Mouse (Mus musculus) intestine, embryonic 15.5 days (tissue): ENCODE measurements around the gene Vps25. TPM values are rescaled to one million over a fixed set of nuclear protein-coding genes. Genes with fewer than 3 reads are reported as not detected.

ENCODE experiments used
- ATAC-seq: fragments of 200-750 bp; cut with Nextera tagmentation; 2 replicates; pipeline ENCODE4 v1.8.0; 2017; ENCODE audit warnings: moderate TSS enrichment, moderate library complexity
- H3K27ac ChIP-seq: fragments of 300-500 bp; sonication (generic); 2 replicates; pipeline ENCODE4 v1.5.1; 2015; ENCODE audit warnings: mild to moderate bottlenecking, inconsistent platforms
- H3K27me3 ChIP-seq: fragments of 300-500 bp; sonication (generic); replicated peaks from 2 replicates; pipeline ENCODE4 v1.6.1; 2015; ENCODE audit warnings: inconsistent platforms
- H3K36me3 ChIP-seq: fragments of 300-500 bp; sonication (generic); 2 replicates; pipeline ENCODE4 v1.6.1; 2015; ENCODE audit warnings: inconsistent platforms
- H3K4me1 ChIP-seq: fragments of 300-500 bp; sonication (generic); replicated peaks from 2 replicates; pipeline ENCODE4 v1.6.1; 2015; ENCODE audit warnings: inconsistent platforms
- H3K4me2 ChIP-seq: fragments of 300-500 bp; sonication (generic); replicated peaks from 2 replicates; pipeline ENCODE4 v1.6.1; 2015; ENCODE audit warnings: mild to moderate bottlenecking, inconsistent platforms
- H3K4me3 ChIP-seq: fragments of 300-500 bp; sonication (generic); replicated peaks from 2 replicates; pipeline ENCODE4 v1.5.1; 2015; ENCODE audit warnings: inconsistent platforms
- H3K9ac ChIP-seq: fragments of 300-500 bp; sonication (generic); 2 replicates; pipeline ENCODE4 v1.6.1; 2015; ENCODE audit warnings: inconsistent platforms
- H3K9me3 ChIP-seq: fragments of 300-500 bp; sonication (generic); 2 replicates; pipeline ENCODE4 v1.6.1; 2016; ENCODE audit warnings: inconsistent platforms
- WGBS: fragments of 180-500 bp; shearing (Covaris S2); methylation state at CpG from one replicate; pipeline ENCODE4 v1.1.7; 2015; 5-methylcytosine and 5-hydroxymethylcytosine counted together
- polyA plus RNA-seq: library from polyadenylated mRNA; unstranded; fragments of >200 nt; fragmentation: Nextera tagmentation; extraction: Ambion mirVana; gene quantifications from 2 replicates; pipeline ENCODE4 v1.2.1, GENCODE M21; 2015

Gene Vps25
- polyA plus RNA-seq, 1 experiment from 2014 or later = 135 TPM

GRCm38 (mm10) chr11:101263989-101264280 lies 10.4 kb downstream of the Vps25 start:
- H3K4me2 ChIP-seq = no peak overlapping the region
- WGBS = 51% methylated on average over 3 of the region's 3 CpGs
- no peaks in the 10 kb centered on the region for H3K36me3 ChIP-seq
- H3K4me1 ChIP-seq = peaks cover 38% of the 10 kb centered on the region
- no peaks in the 10 kb centered on the region for H3K9me3 ChIP-seq
- no peak overlapping the region for H3K9ac ChIP-seq
- no peak for ATAC-seq
- H3K4me3 ChIP-seq = no peak overlapping the region
- H3K27me3 ChIP-seq = peaks cover 7% of the 10 kb centered on the region; the same call in 1 of the 2 replicates
- H3K27ac ChIP-seq = no peak overlapping the region

GRCm38 (mm10) chr11:101264954-101265471 lies 11.5 kb downstream of the Vps25 start:
- Histone ChIP-seq H3K27ac (no peak overlapping the region), H3K9ac (0 out of 2 replicates have a peak overlapping the region, but pooled peaks have one; percentile 23), H3K4me3 (peak overlapping the region; percentile 12), H3K36me3 (no peaks in the 10 kb centered on the region), H3K27me3 (peaks cover 7% of the 10 kb centered on the region; the same call in 1 of the 2 replicates), H3K4me2 (peak overlapping the region; percentile 52), H3K4me1 (peaks cover 28% of the 10 kb centered on the region), H3K9me3 (no peaks in the 10 kb centered on the region)
- no peak for ATAC-seq
- WGBS = 24% methylated on average over 31 of the region's 31 CpGs

GRCm38 (mm10) chr11:101265906-101266305 lies 12.4 kb downstream of the Vps25 start:
- no peak overlapping the region for H3K4me3 ChIP-seq
- ATAC-seq = no peak
- no peak overlapping the region for H3K4me2 ChIP-seq
- H3K9ac ChIP-seq = no peak overlapping the region
- H3K27me3 ChIP-seq = peaks cover 7% of the 10 kb centered on the region; the same call in 1 of the 2 replicates
- peaks cover 24% of the 10 kb centered on the region for H3K4me1 ChIP-seq
- no peak overlapping the region for H3K27ac ChIP-seq
- H3K9me3 ChIP-seq = no peaks in the 10 kb centered on the region
- 60% methylated on average over 6 of the region's 6 CpGs for WGBS
- H3K36me3 ChIP-seq = no peaks in the 10 kb centered on the region

- ATAC-seq = peak; percentile 75
- peaks cover 6% of the 10 kb centered on the region; the same call in 1 of the 2 replicates for H3K4me1 ChIP-seq
- H3K4me2 ChIP-seq = peak overlapping the region; percentile 6; the same call in 1 of the 2 replicates
- H3K27me3 ChIP-seq = no peaks in the 10 kb centered on the region; the same call in 1 of the 2 replicates
- no peaks in the 10 kb centered on the region; the same call in 1 of the 2 replicates for H3K36me3 ChIP-seq
- no peak overlapping the region for H3K4me3 ChIP-seq
- no peaks in the 10 kb centered on the region for H3K9me3 ChIP-seq
- WGBS = 14% methylated on average over 10 of the region's 10 CpGs
- H3K27ac ChIP-seq = no peak overlapping the region
- no peak overlapping the region for H3K9ac ChIP-seq
These were observed 16.1 kb downstream of the Vps25 start for GRCm38 (mm10) chr11:101269577-101270116.

- no peaks in the 10 kb centered on the region; the same call in 1 of the 2 replicates for H3K36me3 ChIP-seq
- peaks cover 12% of the 10 kb centered on the region for H3K4me1 ChIP-seq
- no peak overlapping the region for H3K27ac ChIP-seq
- H3K4me2 ChIP-seq = no peak overlapping the region
- no peak for ATAC-seq
- no peaks in the 10 kb centered on the region for H3K9me3 ChIP-seq
- H3K9ac ChIP-seq = no peak overlapping the region
- WGBS = 89% methylated on average over 3 of the region's 3 CpGs
- H3K27me3 ChIP-seq = no peaks in the 10 kb centered on the region
- H3K4me3 ChIP-seq = no peak overlapping the region
These were observed 18.9 kb downstream of the Vps25 start for GRCm38 (mm10) chr11:101272446-101272845.

- H3K27me3 ChIP-seq = no peaks in the 10 kb centered on the region
- no peaks in the 10 kb centered on the region for H3K9me3 ChIP-seq
- H3K27ac ChIP-seq = no peak overlapping the region
- WGBS = 72% methylated on average over 4 of the region's 4 CpGs
- no peak overlapping the region for H3K4me2 ChIP-seq
- H3K9ac ChIP-seq = no peak overlapping the region
- peaks cover 23% of the 10 kb centered on the region for H3K4me1 ChIP-seq
- no peak for ATAC-seq
- H3K4me3 ChIP-seq = no peak overlapping the region
- H3K36me3 ChIP-seq = no peaks in the 10 kb centered on the region; the same call in 1 of the 2 replicates
These were observed 21.8 kb downstream of the Vps25 start for GRCm38 (mm10) chr11:101275309-101275708.

GRCm38 (mm10) chr11:101276319-101277070 lies 23.0 kb downstream of the Vps25 start:
- Histone ChIP-seq H3K9ac (peak overlapping the region; percentile 2; the same call in 1 of the 2 replicates), H3K9me3 (no peaks in the 10 kb centered on the region), H3K4me3 (no peak overlapping the region; the same call in 1 of the 2 replicates), H3K27me3 (no peaks in the 10 kb centered on the region), H3K4me2 (peak overlapping the region; percentile 78), H3K4me1 (peaks cover 23% of the 10 kb centered on the region), H3K27ac (0 out of 2 replicates have a peak overlapping the region, but pooled peaks have one; percentile 11), H3K36me3 (no peaks in the 10 kb centered on the region; the same call in 1 of the 2 replicates)
- WGBS = 37% methylated on average over 27 of the region's 27 CpGs
- no peak for ATAC-seq

GRCm38 (mm10) chr11:101277381-101278222 lies 24.1 kb downstream of the Vps25 start:
- no peaks in the 10 kb centered on the region for H3K9me3 ChIP-seq
- peak overlapping the region; percentile 83 for H3K27ac ChIP-seq
- H3K4me1 ChIP-seq = peaks cover 23% of the 10 kb centered on the region
- ATAC-seq = peak; percentile 73
- H3K4me2 ChIP-seq = peak overlapping the region; percentile 78
- H3K9ac ChIP-seq = peak overlapping the region; percentile 80
- H3K4me3 ChIP-seq = peak overlapping the region; percentile 80
- H3K36me3 ChIP-seq = no peaks in the 10 kb centered on the region; the same call in 1 of the 2 replicates
- 49% methylated on average over 12 of the region's 12 CpGs for WGBS
- H3K27me3 ChIP-seq = no peaks in the 10 kb centered on the region

- ATAC-seq = peak; percentile 94
- H3K4me3 ChIP-seq = peak within 1 kb of the TSS; percentile 80
- H3K36me3 ChIP-seq = no peaks in the 10 kb centered on the region
- peak within 1 kb of the TSS; percentile 80 for H3K9ac ChIP-seq
- H3K9me3 ChIP-seq = no peaks in the 10 kb centered on the region
- no peaks in the 10 kb centered on the region for H3K27me3 ChIP-seq
- H3K4me2 ChIP-seq = peak within 1 kb of the TSS; percentile 78
- H3K27ac ChIP-seq = peak within 1 kb of the TSS; percentile 83
- 5% methylated on average over 45 of the region's 45 CpGs for WGBS
- peaks cover 23% of the 10 kb centered on the region for H3K4me1 ChIP-seq
These were observed 25.0 kb downstream of the Vps25 start, which contains the start of the genes Cntd1 and Coa3 for GRCm38 (mm10) chr11:101278223-101279192. Gene Cntd1 (plus strand): TSS chr11:101279012. Gene Coa3 (minus strand): TSS chr11:101279114.

GRCm38 (mm10) chr11:101279193-101279569 lies 25.7 kb downstream of the Vps25 start:
- ATAC-seq = peak; percentile 18; the same call in 1 of the 2 replicates
- Histone ChIP-seq H3K36me3 (no peaks in the 10 kb centered on the region), H3K4me3 (peak overlapping the region; percentile 80), H3K27me3 (no peaks in the 10 kb centered on the region), H3K9ac (no peak overlapping the region), H3K4me1 (peaks cover 23% of the 10 kb centered on the region), H3K9me3 (no peaks in the 10 kb centered on the region), H3K4me2 (peak overlapping the region; percentile 78), H3K27ac (no peak overlapping the region)
- 63% methylated on average over 14 of the region's 14 CpGs for WGBS

GRCm38 (mm10) chr11:101280837-101281236 lies 27.3 kb downstream of the Vps25 start:
- Histone ChIP-seq H3K36me3 (no peaks in the 10 kb centered on the region), H3K27ac (no peak overlapping the region), H3K27me3 (no peaks in the 10 kb centered on the region), H3K4me1 (peaks cover 23% of the 10 kb centered on the region), H3K9me3 (no peaks in the 10 kb centered on the region), H3K4me2 (no peak overlapping the region), H3K4me3 (no peak overlapping the region), H3K9ac (no peak overlapping the region)
- WGBS = 50% methylated on average over 7 of the region's 7 CpGs
- no peak for ATAC-seq
